Mouse (Mus musculus): Measurements from ENCODE around the gene Ghrl. TPM values are rescaled to one million over a fixed set of nuclear protein-coding genes. Genes with fewer than 3 reads are reported as not detected.

Ghrl gene
- polyA plus RNA-seq, 1 experiment from 2014 or later: 1.9 TPM

- peaks cover 63% of the 10 kb centered on the region for H3K4me1 ChIP-seq (ENCODE audit: control insufficient read depth, low read depth, low read length)
- H3K9me3 ChIP-seq (replicated peaks; ENCODE audit: control insufficient read depth, low read length): no peaks in the 10 kb centered on the region
- peak overlapping the region; percentile 77 for H3K4me2 ChIP-seq (ENCODE audit: low read depth, low read length)
- H3K27me3 ChIP-seq (ENCODE audit: control insufficient read depth, insufficient read depth, low read depth, low read length): no peaks in the 10 kb centered on the region
- no peak for ATAC-seq (ENCODE audit: low read depth)
- peak overlapping the region; percentile 72 for H3K9ac ChIP-seq (ENCODE audit: low read depth, low read length)
- peaks cover 12% of the 10 kb centered on the region for H3K36me3 ChIP-seq (ENCODE audit: control insufficient read depth, insufficient read depth)
- 39% methylated on average over 4 of the region's 4 CpGs for WGBS (ENCODE audit: insufficient replicate concordance)
- peak overlapping the region; percentile 98 for H3K27ac ChIP-seq (ENCODE audit: low read length)
- peak overlapping the region; percentile 68 for H3K4me3 ChIP-seq (ENCODE audit: low read depth, low read length)
Measured at GRCm38 (mm10) chr6:113691084-113691462, 28.6 kb downstream of the Ghrl start.

GRCm38 (mm10) chr6:113690400-113691083 is 29.1 kb downstream of the Ghrl start:
- ATAC-seq (ENCODE audit: low read depth): peak; percentile 94

GRCm38 (mm10) chr6:113690008-113690399 is 29.7 kb downstream of the Ghrl start:
- Histone ChIP-seq H3K9ac (ENCODE audit: low read depth, low read length) (peak overlapping the region; percentile 48), H3K27ac (ENCODE audit: low read length) (peak overlapping the region; percentile 98), H3K36me3 (ENCODE audit: control insufficient read depth, insufficient read depth) (peaks cover 10% of the 10 kb centered on the region), H3K4me3 (ENCODE audit: low read depth, low read length) (peak overlapping the region; percentile 68; the same call in 1 of the 2 replicates), H3K9me3 (replicated peaks; ENCODE audit: control insufficient read depth, low read length) (no peaks in the 10 kb centered on the region), H3K4me2 (ENCODE audit: low read depth, low read length) (peak overlapping the region; percentile 77), H3K4me1 (ENCODE audit: control insufficient read depth, low read depth, low read length) (peaks cover 55% of the 10 kb centered on the region), H3K27me3 (ENCODE audit: control insufficient read depth, insufficient read depth, low read depth, low read length) (no peaks in the 10 kb centered on the region)
- ATAC-seq (ENCODE audit: low read depth): no peak
- WGBS (ENCODE audit: insufficient replicate concordance): 46% methylated on average over 7 of the region's 7 CpGs

More at GRCm38 (mm10) chr6:113690400-113691083, 29.1 kb downstream of the Ghrl start:
- Histone ChIP-seq H3K27me3 (ENCODE audit: control insufficient read depth, insufficient read depth, low read depth, low read length) (no peaks in the 10 kb centered on the region), H3K27ac (ENCODE audit: low read length) (peak overlapping the region; percentile 98), H3K4me3 (ENCODE audit: low read depth, low read length) (peak overlapping the region; percentile 68), H3K9ac (ENCODE audit: low read depth, low read length) (peak overlapping the region; percentile 72), H3K4me1 (ENCODE audit: control insufficient read depth, low read depth, low read length) (peaks cover 60% of the 10 kb centered on the region), H3K9me3 (replicated peaks; ENCODE audit: control insufficient read depth, low read length) (no peaks in the 10 kb centered on the region), H3K36me3 (ENCODE audit: control insufficient read depth, insufficient read depth) (peaks cover 12% of the 10 kb centered on the region), H3K4me2 (ENCODE audit: low read depth, low read length) (peak overlapping the region; percentile 77)
- 1% methylated on average over 14 of the region's 14 CpGs for WGBS (ENCODE audit: insufficient replicate concordance)

- Histone ChIP-seq H3K9ac (ENCODE audit: low read depth, low read length) (no peak overlapping the region), H3K4me2 (ENCODE audit: low read depth, low read length) (no peak overlapping the region), H3K27ac (ENCODE audit: low read length) (no peak overlapping the region), H3K36me3 (ENCODE audit: control insufficient read depth, insufficient read depth) (no peaks in the 10 kb centered on the region; the same call in 1 of the 2 replicates), H3K4me1 (ENCODE audit: control insufficient read depth, low read depth, low read length) (peaks cover 31% of the 10 kb centered on the region), H3K4me3 (ENCODE audit: low read depth, low read length) (no peak overlapping the region), H3K9me3 (replicated peaks; ENCODE audit: control insufficient read depth, low read length) (no peaks in the 10 kb centered on the region), H3K27me3 (ENCODE audit: control insufficient read depth, insufficient read depth, low read depth, low read length) (no peaks in the 10 kb centered on the region)
- no peak for ATAC-seq (ENCODE audit: low read depth)
- 70% methylated on average over 8 of the region's 8 CpGs for WGBS (ENCODE audit: insufficient replicate concordance)
Measured at GRCm38 (mm10) chr6:113686551-113687125, 33.0 kb downstream of the Ghrl start.

GRCm38 (mm10) chr6:113683081-113683825 is 36.4 kb downstream of the Ghrl start:
- Histone ChIP-seq H3K4me1 (ENCODE audit: control insufficient read depth, low read depth, low read length) (peaks cover 19% of the 10 kb centered on the region), H3K9ac (ENCODE audit: low read depth, low read length) (no peak overlapping the region), H3K4me3 (ENCODE audit: low read depth, low read length) (no peak overlapping the region), H3K9me3 (replicated peaks; ENCODE audit: control insufficient read depth, low read length) (no peaks in the 10 kb centered on the region), H3K27me3 (ENCODE audit: control insufficient read depth, insufficient read depth, low read depth, low read length) (no peaks in the 10 kb centered on the region), H3K4me2 (ENCODE audit: low read depth, low read length) (no peak overlapping the region), H3K27ac (ENCODE audit: low read length) (no peak overlapping the region), H3K36me3 (ENCODE audit: control insufficient read depth, insufficient read depth) (no peaks in the 10 kb centered on the region; the same call in 1 of the 2 replicates)
- WGBS (ENCODE audit: insufficient replicate concordance): 67% methylated on average over 10 of the region's 10 CpGs
- ATAC-seq (ENCODE audit: low read depth): no peak

GRCm38 (mm10) chr6:113681271-113681670 is 38.4 kb downstream of the Ghrl start:
- 4% methylated on average over 4 of the region's 4 CpGs for WGBS (ENCODE audit: insufficient replicate concordance)
- Histone ChIP-seq H3K4me2 (ENCODE audit: low read depth, low read length) (no peak overlapping the region), H3K27ac (ENCODE audit: low read length) (0 out of 2 replicates have a peak overlapping the region, but pooled peaks have one; percentile 6), H3K4me3 (ENCODE audit: low read depth, low read length) (no peak overlapping the region), H3K9me3 (replicated peaks; ENCODE audit: control insufficient read depth, low read length) (no peaks in the 10 kb centered on the region), H3K36me3 (ENCODE audit: control insufficient read depth, insufficient read depth) (no peaks in the 10 kb centered on the region; the same call in 1 of the 2 replicates), H3K4me1 (ENCODE audit: control insufficient read depth, low read depth, low read length) (peaks cover 23% of the 10 kb centered on the region), H3K27me3 (ENCODE audit: control insufficient read depth, insufficient read depth, low read depth, low read length) (no peaks in the 10 kb centered on the region), H3K9ac (ENCODE audit: low read depth, low read length) (no peak overlapping the region)
- peak; percentile 69 for ATAC-seq (ENCODE audit: low read depth)

- H3K4me3 ChIP-seq (ENCODE audit: low read depth, low read length): no peak overlapping the region
- H3K9me3 ChIP-seq (replicated peaks; ENCODE audit: control insufficient read depth, low read length): no peaks in the 10 kb centered on the region
- peak overlapping the region; percentile 48 for H3K27ac ChIP-seq (ENCODE audit: low read length)
- no peak overlapping the region for H3K9ac ChIP-seq (ENCODE audit: low read depth, low read length)
- no peak for ATAC-seq (ENCODE audit: low read depth)
- 56% methylated on average over 9 of the region's 9 CpGs for WGBS (ENCODE audit: insufficient replicate concordance)
- no peak overlapping the region for H3K4me2 ChIP-seq (ENCODE audit: low read depth, low read length)
- H3K4me1 ChIP-seq (ENCODE audit: control insufficient read depth, low read depth, low read length): peaks cover 20% of the 10 kb centered on the region
- H3K36me3 ChIP-seq (ENCODE audit: control insufficient read depth, insufficient read depth): no peaks in the 10 kb centered on the region; the same call in 1 of the 2 replicates
- no peaks in the 10 kb centered on the region for H3K27me3 ChIP-seq (ENCODE audit: control insufficient read depth, insufficient read depth, low read depth, low read length)
Measured at GRCm38 (mm10) chr6:113679993-113680566, 39.6 kb downstream of the Ghrl start.

GRCm38 (mm10) chr6:113678246-113679012 is 41.3 kb downstream of the Ghrl start:
- no peaks in the 10 kb centered on the region; the same call in 1 of the 2 replicates for H3K36me3 ChIP-seq (ENCODE audit: control insufficient read depth, insufficient read depth)
- no peak overlapping the region for H3K4me2 ChIP-seq (ENCODE audit: low read depth, low read length)
- H3K27me3 ChIP-seq (ENCODE audit: control insufficient read depth, insufficient read depth, low read depth, low read length): no peaks in the 10 kb centered on the region
- H3K4me1 ChIP-seq (ENCODE audit: control insufficient read depth, low read depth, low read length): peaks cover 20% of the 10 kb centered on the region
- H3K27ac ChIP-seq (ENCODE audit: low read length): no peak overlapping the region
- no peak for ATAC-seq (ENCODE audit: low read depth)
- 78% methylated on average over 14 of the region's 14 CpGs for WGBS (ENCODE audit: insufficient replicate concordance)
- H3K4me3 ChIP-seq (ENCODE audit: low read depth, low read length): no peak overlapping the region
- no peaks in the 10 kb centered on the region for H3K9me3 ChIP-seq (replicated peaks; ENCODE audit: control insufficient read depth, low read length)
- H3K9ac ChIP-seq (ENCODE audit: low read depth, low read length): no peak overlapping the region
